15 mouse cellular contexts compared by ENCODE assay signal in genomic region chr8:124076416-124076815, GRCm38 (mm10). TPM values are rescaled to one million over a fixed set of nuclear protein-coding genes. Genes with fewer than 3 reads are reported as not detected.
DNase-seq lines count a peak whose midpoint lies in the region; ATAC-seq and TF ChIP-seq lines count a peak whose summit lies in the region.
"Had no signal": no experiment of that assay in that cellular context is flagged by ENCODE, and none has a peak within 500 bp of the region (broad histone marks: within the 10 kb centered on the region; RNA-seq: fewer than 3 reads in every experiment).

No protein-coding gene starts in this region.

- no peaks in the 10 kb centered on the region for H3K9me3 ChIP-seq in liver, embryonic 12.5 days (replicated peaks)
- H3K9me3 ChIP-seq in liver, postnatal 0 days (ENCODE audit: low read length) = no peaks in the 10 kb centered on the region
- no peaks in the 10 kb centered on the region for H3K9me3 ChIP-seq in embryonic facial prominence, embryonic 11.5 days (replicated peaks; ENCODE audit: control insufficient read depth, low read length)
- no peaks in the 10 kb centered on the region for H3K9me3 ChIP-seq in limb, embryonic 13.5 days
- H3K9me3 ChIP-seq: hindbrain, embryonic 15.5 days; stomach, embryonic 15.5 days had no signal

- H3K4me3 ChIP-seq in liver, embryonic 12.5 days = no peak overlapping the region
- no peak overlapping the region for H3K4me3 ChIP-seq in liver, postnatal 0 days (ENCODE audit: low read depth, low read length)
- no peak overlapping the region for H3K4me3 ChIP-seq in embryonic facial prominence, embryonic 11.5 days (ENCODE audit: low read depth, low read length)
- no peak overlapping the region for H3K4me3 ChIP-seq in limb, embryonic 13.5 days
- H3K4me3 ChIP-seq: hindbrain, embryonic 15.5 days; stomach, embryonic 15.5 days had no signal

- peak overlapping the region; percentile 78; the same call in 1 of the 2 replicates for H3K27ac ChIP-seq in liver, embryonic 12.5 days
- H3K27ac ChIP-seq in liver, postnatal 0 days (ENCODE audit: low read depth) = no peak overlapping the region
- H3K27ac ChIP-seq in embryonic facial prominence, embryonic 11.5 days (replicated peaks; ENCODE audit: low read depth, low read length) = no peak overlapping the region
- peak overlapping the region; percentile 44 for H3K27ac ChIP-seq in limb, embryonic 13.5 days
- H3K27ac ChIP-seq: hindbrain, embryonic 15.5 days; stomach, embryonic 15.5 days had no signal

- DNase-seq in liver, postnatal 0 days = no peak
- peak; percentile 25 for DNase-seq in embryonic facial prominence, embryonic 11.5 days (ENCODE audit: low spot score)
- peak; percentile 66 for DNase-seq in thymus, postnatal 14 days
- DNase-seq in urinary bladder, postnatal 36 days (ENCODE audit: low spot score in 2 of 2) = no peak
- DNase-seq in adrenal gland, postnatal 14 days = no peak
- DNase-seq: adrenal gland, adult 8-10 months; cerebellum, adult 8-10 months; heart, postnatal 14 days; kidney, adult 11 months; kidney, postnatal 36 days; lung, embryonic 14.5 days had no signal

- H3K27me3 ChIP-seq in liver, embryonic 12.5 days (replicated peaks) = 0 out of 2 replicates have a peak, but pooled peaks cover 10% of the 10 kb centered on the region
- no peaks in the 10 kb centered on the region for H3K27me3 ChIP-seq in liver, postnatal 0 days (ENCODE audit: insufficient read depth, low read length)
- H3K27me3 ChIP-seq in embryonic facial prominence, embryonic 11.5 days (ENCODE audit: control insufficient read depth, insufficient read depth, low read length) = no peaks in the 10 kb centered on the region
- H3K27me3 ChIP-seq in limb, embryonic 13.5 days = no peaks in the 10 kb centered on the region
- H3K27me3 ChIP-seq: hindbrain, embryonic 15.5 days; stomach, embryonic 15.5 days had no signal

- no peak for ATAC-seq in liver, embryonic 12.5 days
- ATAC-seq in liver, postnatal 0 days = no peak
- ATAC-seq in embryonic facial prominence, embryonic 11.5 days (replicated peaks; ENCODE audit: insufficient number of reproducible peaks, low FRiP score, low TSS enrichment, low read depth) = no peak
- no peak for ATAC-seq in limb, embryonic 13.5 days (ENCODE audit: low FRiP score, low read depth)

- no peaks in the 10 kb centered on the region for H3K36me3 ChIP-seq in liver, embryonic 12.5 days
- H3K36me3 ChIP-seq in liver, postnatal 0 days (replicated peaks; ENCODE audit: insufficient read depth, low read length) = no peaks in the 10 kb centered on the region
- H3K36me3 ChIP-seq in embryonic facial prominence, embryonic 11.5 days (replicated peaks; ENCODE audit: control insufficient read depth, insufficient read depth, low read depth, low read length) = no peaks in the 10 kb centered on the region
- H3K36me3 ChIP-seq in limb, embryonic 13.5 days = no peaks in the 10 kb centered on the region
- H3K36me3 ChIP-seq: hindbrain, embryonic 15.5 days; stomach, embryonic 15.5 days had no signal

- WGBS in liver, embryonic 12.5 days (ENCODE audit: insufficient replicate concordance) = 70% methylated on average over 3 of the region's 3 CpGs
- WGBS in liver, postnatal 0 days (ENCODE audit: insufficient replicate concordance) = 73% methylated on average over 3 of the region's 3 CpGs
- 51% methylated on average over 3 of the region's 3 CpGs for WGBS in embryonic facial prominence, embryonic 11.5 days
- 30% methylated on average over 3 of the region's 3 CpGs for WGBS in limb, embryonic 13.5 days

- 0 out of 2 replicates have a peak overlapping the region, but pooled peaks have one; percentile 32 for H3K9ac ChIP-seq in liver, embryonic 12.5 days
- H3K9ac ChIP-seq in liver, postnatal 0 days (replicated peaks) = no peak overlapping the region
- no peak overlapping the region for H3K9ac ChIP-seq in embryonic facial prominence, embryonic 11.5 days (replicated peaks; ENCODE audit: low read length)
- H3K9ac ChIP-seq in limb, embryonic 13.5 days = no peak overlapping the region
- H3K9ac ChIP-seq: hindbrain, embryonic 15.5 days; lung, embryonic 14.5 days; stomach, embryonic 15.5 days had no signal

- peaks cover 33% of the 10 kb centered on the region for H3K4me1 ChIP-seq in liver, embryonic 12.5 days
- peaks cover 3% of the 10 kb centered on the region for H3K4me1 ChIP-seq in liver, postnatal 0 days (ENCODE audit: insufficient read depth)
- no peaks in the 10 kb centered on the region for H3K4me1 ChIP-seq in embryonic facial prominence, embryonic 11.5 days (ENCODE audit: control insufficient read depth, insufficient read depth, low read length)
- H3K4me1 ChIP-seq in limb, embryonic 13.5 days = peaks cover 31% of the 10 kb centered on the region
- H3K4me1 ChIP-seq: stomach, embryonic 15.5 days had no signal

- peak overlapping the region; percentile 50; the same call in 1 of the 2 replicates for H3K4me2 ChIP-seq in liver, embryonic 12.5 days
- H3K4me2 ChIP-seq in liver, postnatal 0 days (ENCODE audit: low read depth, low read length) = no peak overlapping the region
- no peak overlapping the region for H3K4me2 ChIP-seq in embryonic facial prominence, embryonic 11.5 days (ENCODE audit: low read depth, low read length)
- H3K4me2 ChIP-seq in limb, embryonic 13.5 days (replicated peaks) = no peak overlapping the region; the same call in 1 of the 2 replicates
- H3K4me2 ChIP-seq: hindbrain, embryonic 15.5 days; lung, embryonic 14.5 days; stomach, embryonic 15.5 days had no signal

- no peak for TF ChIP-seq CTCF in liver, postnatal 0 days (IDR thresholded peaks at IDR 0.05; ENCODE audit: low read depth)

- TF ChIP-seq EP300 in liver, postnatal 0 days (IDR thresholded peaks at IDR 0.05; ENCODE audit: low read depth) = no peak

RNA-seq across cellular contexts. Expression of gene Urb2, which starts 55.1 kb away (rescaled TPM):
- polyA plus RNA-seq in liver, embryonic 12.5 days (2016; fragmentation: Nextera tagmentation; extraction: Ambion mirVana) = 5.9 and 7.2 TPM in 2 replicates
- 1.2 TPM in 2 replicates for polyA plus RNA-seq in liver, postnatal 0 days (2015; fragmentation: Nextera tagmentation; extraction: Ambion mirVana)
- polyA plus RNA-seq in embryonic facial prominence, embryonic 11.5 days (2014; fragmentation: Nextera tagmentation; extraction: Ambion mirVana) = 6.7 and 7.2 TPM in 2 replicates
- polyA plus RNA-seq in limb, embryonic 13.5 days (2015; fragmentation: Nextera tagmentation; extraction: Ambion mirVana) = 4.5 and 5.5 TPM in 2 replicates
- 12.5 and 13.7 TPM in 2 replicates for total RNA-seq in adrenal gland, postnatal 14 days (2021)

RNA-seq across cellular contexts. Expression of gene Taf5l, which starts 55.2 kb away (rescaled TPM):
- polyA plus RNA-seq in liver, embryonic 12.5 days (2016; fragmentation: Nextera tagmentation; extraction: Ambion mirVana) = 47.2 and 48.0 TPM in 2 replicates
- polyA plus RNA-seq in liver, postnatal 0 days (2015; fragmentation: Nextera tagmentation; extraction: Ambion mirVana) = 15.0 and 15.1 TPM in 2 replicates
- polyA plus RNA-seq in embryonic facial prominence, embryonic 11.5 days (2014; fragmentation: Nextera tagmentation; extraction: Ambion mirVana) = 45.1 TPM in 2 replicates
- polyA plus RNA-seq in limb, embryonic 13.5 days (2015; fragmentation: Nextera tagmentation; extraction: Ambion mirVana) = 36.4 and 38.7 TPM in 2 replicates
- 25.4 and 27.7 TPM in 2 replicates for total RNA-seq in adrenal gland, postnatal 14 days (2021)

Comparison
In these comparisons a context has a peak if more than half of its experiments do, and no peak if none do; other contexts are left out.
1. H3K27ac ChIP-seq: peak in liver, embryonic 12.5 days (single experiment) and limb, embryonic 13.5 days (single experiment); none in liver, postnatal 0 days (single experiment) and embryonic facial prominence, embryonic 11.5 days (single experiment).
2. DNase-seq: peak in embryonic facial prominence, embryonic 11.5 days (single experiment) and thymus, postnatal 14 days (single experiment); none in liver, postnatal 0 days (single experiment), urinary bladder, postnatal 36 days (0 of 2) and adrenal gland, postnatal 14 days (single experiment).